Mouse (Mus musculus): ENCODE data around the gene Bzw2. TPM values are rescaled to one million over a fixed set of nuclear protein-coding genes. Genes with fewer than 3 reads are reported as not detected.
"Not testable (repeated sequence)": the region's sequence is repeated elsewhere in the genome, so short reads cannot be mapped to it uniquely, and the experiment has no call there.

The Bzw2 gene
- polyA plus RNA-seq (2014; fragmentation: Nextera tagmentation; extraction: Ambion mirVana): 225 and 227 TPM in 2 replicates

DNA sequence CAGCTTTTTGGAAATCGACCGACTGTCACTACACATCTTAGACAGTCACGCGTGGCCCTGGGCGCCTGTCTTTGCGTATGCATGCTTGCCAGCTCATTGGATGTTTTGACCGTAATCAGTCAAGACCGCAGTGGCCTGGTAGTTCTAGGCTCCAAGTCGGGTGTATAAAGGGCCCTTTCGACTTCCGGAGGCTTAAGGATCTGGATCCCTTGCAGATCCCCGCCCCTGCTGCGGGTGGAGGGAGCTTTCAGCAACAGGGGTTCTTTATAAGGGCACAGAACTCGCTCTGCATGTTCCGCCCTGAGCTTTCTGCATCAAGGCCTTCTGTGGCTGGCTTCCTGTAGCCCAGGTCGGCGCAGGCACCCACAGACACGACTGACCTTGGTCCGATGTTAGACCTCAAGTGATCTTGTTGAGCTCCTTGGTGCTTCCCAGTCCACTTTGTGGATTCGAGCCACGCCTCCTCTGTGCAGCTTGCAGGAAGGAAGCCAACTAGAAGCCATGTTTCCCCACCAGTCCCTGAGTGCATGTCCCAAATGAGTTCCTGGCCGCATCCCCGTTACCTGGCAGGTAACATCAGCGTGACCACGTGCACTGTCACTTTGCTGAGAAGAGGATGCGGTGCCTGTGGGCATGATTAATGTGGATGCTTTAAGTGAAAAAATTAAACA, at the start of gene Bzw2:
Gene Bzw2 (minus strand): TSS at position 443 of the 671 bp plus-strand sequence.
- no peak for ATAC-seq (ENCODE audit: insufficient number of reproducible peaks, insufficient read depth, low FRiP score, low read depth)
- H3K27ac ChIP-seq (replicated peaks in 1 of 2; ENCODE audit: control insufficient read depth in 1 of 2, insufficient read depth in 1 of 2, low read depth in 2 of 2, low read length in 2 of 2): peak within 1 kb of the TSS; percentile 93 to 95
- peak within 1 kb of the TSS; percentile 89 for H3K9ac ChIP-seq (ENCODE audit: low read length)
- H3K4me1 ChIP-seq (ENCODE audit: control insufficient read depth in 2 of 2, insufficient read depth in 2 of 2, low read length in 2 of 2): peaks cover 9 to 30% of the 10 kb centered on the region in 2 experiments
- 3% methylated on average over 26 of the region's 26 CpGs for WGBS
- H3K9me3 ChIP-seq (ENCODE audit: control insufficient read depth, low read length): no peaks in the 10 kb centered on the region
- 0 out of 2 replicates have a peak, but pooled peaks cover 2% of the 10 kb centered on the region for H3K36me3 ChIP-seq (ENCODE audit: control insufficient read depth, insufficient read depth, low read length)
- peak within 1 kb of the TSS; percentile 82 to 86 for H3K4me3 ChIP-seq (ENCODE audit: control insufficient read depth in 1 of 2, insufficient read depth in 1 of 2, low read depth in 1 of 2, low read length in 2 of 2)
- no peaks in the 10 kb centered on the region for H3K27me3 ChIP-seq (ENCODE audit: control insufficient read depth, insufficient read depth, low read length)
- peak within 1 kb of the TSS; percentile 79 for H3K4me2 ChIP-seq (ENCODE audit: low read length)

DNA sequence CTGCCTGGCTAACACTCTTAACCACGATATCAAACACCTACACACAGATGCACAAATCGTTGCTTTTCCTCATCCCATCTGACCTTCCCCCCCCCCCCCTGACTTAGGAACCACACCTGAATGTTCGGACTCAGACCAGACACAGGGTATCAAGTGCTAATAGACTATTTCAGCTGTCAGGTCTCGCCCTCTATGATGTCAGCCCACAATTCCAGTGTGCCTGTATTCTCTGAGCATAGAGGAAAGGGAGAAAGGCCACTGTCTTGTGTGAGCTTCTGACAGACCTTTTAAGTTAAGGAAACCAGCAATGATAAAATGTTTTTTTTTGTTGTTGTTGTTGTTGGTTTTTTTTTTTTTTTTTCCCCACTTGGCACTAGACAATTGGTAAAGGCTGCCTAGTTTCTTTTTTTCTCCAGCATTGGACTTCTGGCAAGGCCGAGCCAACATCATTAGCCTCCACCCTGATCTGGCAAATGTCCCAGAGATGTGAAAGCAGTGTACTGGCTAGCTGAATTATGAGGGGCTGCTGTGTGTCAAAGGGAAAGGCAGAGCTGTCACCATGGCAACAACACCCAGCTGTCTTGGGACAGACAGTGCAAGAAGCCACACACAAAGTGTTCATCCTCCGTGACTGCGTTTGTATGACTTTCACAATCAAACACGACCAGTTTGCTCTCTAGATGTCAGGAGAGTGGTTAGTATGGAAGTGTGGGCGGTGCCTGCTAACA, 49.4 kb upstream of the Bzw2 start:
- Histone ChIP-seq H3K4me2 (ENCODE audit: low read length) (peak overlapping the region; percentile 47), H3K4me3 (ENCODE audit: control insufficient read depth in 1 of 2, insufficient read depth in 1 of 2, low read depth in 1 of 2, low read length in 2 of 2) (0 out of 4 replicates have a peak overlapping the region, but pooled peaks of 1 of the 2 experiments have one; percentile 7), H3K36me3 (ENCODE audit: control insufficient read depth, insufficient read depth, low read length) (no peaks in the 10 kb centered on the region), H3K27me3 (ENCODE audit: control insufficient read depth, insufficient read depth, low read length) (no peaks in the 10 kb centered on the region), H3K9me3 (ENCODE audit: control insufficient read depth, low read length) (no peaks in the 10 kb centered on the region), H3K27ac (replicated peaks in 1 of 2; ENCODE audit: control insufficient read depth in 1 of 2, insufficient read depth in 1 of 2, low read depth in 2 of 2, low read length in 2 of 2) (no peak overlapping the region), H3K9ac (ENCODE audit: low read length) (peak overlapping the region; percentile 17; the same call in 1 of the 2 replicates), H3K4me1 (ENCODE audit: control insufficient read depth in 2 of 2, insufficient read depth in 2 of 2, low read length in 2 of 2) (peaks cover 0 to 7% of the 10 kb centered on the region in 2 experiments; a peak in 2 of 4 replicates)
- peak; percentile 56; the same call in 1 of the 2 replicates for ATAC-seq (ENCODE audit: insufficient number of reproducible peaks, insufficient read depth, low FRiP score, low read depth)
- WGBS: 44% methylated on average over 9 of the region's 9 CpGs

DNA sequence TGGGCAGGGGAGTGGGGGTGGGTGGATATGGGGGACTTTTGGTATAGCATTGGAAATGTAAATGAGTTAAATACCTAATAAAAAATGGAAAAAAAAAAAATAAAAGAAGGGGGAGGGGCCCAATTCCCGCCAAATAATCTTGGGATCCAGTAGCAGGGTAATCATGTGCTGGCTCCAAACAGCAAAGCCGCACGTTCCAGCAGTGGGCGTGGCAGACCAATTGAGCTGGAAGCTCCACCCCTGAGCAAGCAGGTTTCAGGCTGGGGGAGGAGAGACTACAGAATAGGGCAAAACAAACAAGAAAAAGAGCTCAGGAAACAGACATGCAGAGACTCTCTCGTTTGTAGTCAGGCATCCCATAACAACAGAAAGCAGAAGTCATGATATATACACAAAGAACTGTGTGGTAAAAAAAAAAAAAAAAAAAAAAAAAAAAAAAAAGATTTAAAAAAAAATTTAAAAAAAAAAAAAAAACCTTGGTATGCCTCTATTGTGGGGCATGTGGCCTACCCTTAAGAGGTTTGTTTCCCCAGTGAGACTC, 47.8 kb upstream of the Bzw2 start:
- WGBS: 54% methylated on average over 5 of the region's 5 CpGs
- H3K4me3 ChIP-seq (ENCODE audit: control insufficient read depth in 1 of 2, insufficient read depth in 1 of 2, low read depth in 1 of 2, low read length in 2 of 2); H3K4me2 ChIP-seq (ENCODE audit: low read length); ATAC-seq (ENCODE audit: insufficient number of reproducible peaks, insufficient read depth, low FRiP score, low read depth); H3K27ac ChIP-seq (replicated peaks in 1 of 2; ENCODE audit: control insufficient read depth in 1 of 2, insufficient read depth in 1 of 2, low read depth in 2 of 2, low read length in 2 of 2); H3K4me1 ChIP-seq (ENCODE audit: control insufficient read depth in 2 of 2, insufficient read depth in 2 of 2, low read length in 2 of 2); H3K27me3 ChIP-seq (ENCODE audit: control insufficient read depth, insufficient read depth, low read length); H3K36me3 ChIP-seq (ENCODE audit: control insufficient read depth, insufficient read depth, low read length); H3K9ac ChIP-seq (ENCODE audit: low read length); H3K9me3 ChIP-seq (ENCODE audit: control insufficient read depth, low read length): not testable (repeated sequence)

DNA sequence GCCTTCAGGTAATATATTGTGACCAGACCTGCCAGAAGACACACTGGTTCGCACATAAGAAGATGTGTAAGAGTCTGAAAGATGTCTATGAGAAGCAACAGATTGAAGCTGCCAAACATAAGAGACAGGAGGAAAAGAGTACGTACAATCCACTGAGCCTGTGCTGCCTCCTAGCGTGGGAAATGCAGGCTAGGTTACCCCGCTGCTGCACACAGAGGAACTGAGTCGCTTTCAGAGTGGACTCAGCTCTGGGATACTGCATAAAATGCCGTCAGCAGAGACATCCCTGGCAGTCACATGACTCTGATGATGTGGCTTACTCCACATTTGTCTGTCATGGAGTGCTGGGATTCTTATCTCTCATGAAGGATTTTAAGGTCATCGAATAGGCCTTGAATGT, 37.1 kb upstream of the Bzw2 start:
- Histone ChIP-seq H3K4me3 (ENCODE audit: control insufficient read depth in 1 of 2, insufficient read depth in 1 of 2, low read depth in 1 of 2, low read length in 2 of 2) (no peak overlapping the region), H3K27me3 (ENCODE audit: control insufficient read depth, insufficient read depth, low read length) (no peaks in the 10 kb centered on the region), H3K27ac (replicated peaks in 1 of 2; ENCODE audit: control insufficient read depth in 1 of 2, insufficient read depth in 1 of 2, low read depth in 2 of 2, low read length in 2 of 2) (no peak overlapping the region), H3K9ac (ENCODE audit: low read length) (no peak overlapping the region), H3K4me2 (ENCODE audit: low read length) (no peak overlapping the region), H3K36me3 (ENCODE audit: control insufficient read depth, insufficient read depth, low read length) (peaks cover 79% of the 10 kb centered on the region), H3K4me1 (ENCODE audit: control insufficient read depth in 2 of 2, insufficient read depth in 2 of 2, low read length in 2 of 2) (no peaks in the 10 kb centered on the region), H3K9me3 (ENCODE audit: control insufficient read depth, low read length) (peaks cover 11% of the 10 kb centered on the region)
- no peak for ATAC-seq (ENCODE audit: insufficient number of reproducible peaks, insufficient read depth, low FRiP score, low read depth)
- WGBS: 91% methylated on average over 7 of the region's 7 CpGs

DNA sequence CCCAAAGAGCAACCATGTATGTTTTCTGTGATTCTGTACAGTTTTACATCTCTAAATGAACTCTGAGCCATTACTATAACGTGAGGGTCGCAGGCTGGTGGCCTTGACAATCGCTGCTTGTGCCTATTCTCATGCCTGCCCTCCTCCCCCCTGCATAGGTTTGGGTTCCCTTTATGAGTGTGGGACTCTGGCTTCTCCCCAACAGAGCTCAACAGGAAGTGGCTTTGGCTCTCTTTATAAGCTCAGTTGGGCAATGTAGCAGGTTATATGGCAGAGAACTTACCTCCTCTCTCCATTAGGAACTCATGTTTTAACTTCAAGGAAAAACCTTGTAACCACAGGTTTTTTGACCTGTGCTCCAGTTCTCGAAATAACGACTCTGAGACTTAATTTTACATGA, 32.5 kb upstream of the Bzw2 start:
- Histone ChIP-seq H3K9me3 (ENCODE audit: control insufficient read depth, low read length) (no peaks in the 10 kb centered on the region), H3K36me3 (ENCODE audit: control insufficient read depth, insufficient read depth, low read length) (peaks cover 85% of the 10 kb centered on the region), H3K27me3 (ENCODE audit: control insufficient read depth, insufficient read depth, low read length) (no peaks in the 10 kb centered on the region), H3K4me3 (ENCODE audit: control insufficient read depth in 1 of 2, insufficient read depth in 1 of 2, low read depth in 1 of 2, low read length in 2 of 2) (no peak overlapping the region), H3K4me2 (ENCODE audit: low read length) (no peak overlapping the region), H3K9ac (ENCODE audit: low read length) (no peak overlapping the region), H3K27ac (replicated peaks in 1 of 2; ENCODE audit: control insufficient read depth in 1 of 2, insufficient read depth in 1 of 2, low read depth in 2 of 2, low read length in 2 of 2) (no peak overlapping the region), H3K4me1 (ENCODE audit: control insufficient read depth in 2 of 2, insufficient read depth in 2 of 2, low read length in 2 of 2) (no peaks in the 10 kb centered on the region)
- 93% methylated on average over 5 of the region's 5 CpGs for WGBS
- no peak for ATAC-seq (ENCODE audit: insufficient number of reproducible peaks, insufficient read depth, low FRiP score, low read depth)

DNA sequence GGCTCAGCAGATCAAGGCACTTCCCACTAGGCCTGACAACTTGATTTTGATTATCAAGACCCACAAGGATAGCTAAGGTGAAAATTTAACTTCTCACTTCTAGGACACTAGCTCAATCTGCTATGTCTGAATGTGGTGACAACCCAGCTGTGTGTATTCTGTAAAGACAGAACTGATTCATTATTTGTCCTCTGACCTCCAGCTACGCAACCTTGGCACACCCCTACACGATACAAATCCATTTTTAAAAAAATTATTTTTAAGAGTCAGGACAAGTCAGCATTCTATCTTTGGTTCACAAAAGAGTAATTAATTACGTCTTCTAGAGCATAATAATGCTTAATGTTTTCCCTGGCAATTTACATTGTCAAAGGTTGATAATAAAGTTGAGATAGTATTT, 31.7 kb upstream of the Bzw2 start:
- WGBS: 90% methylated on average over 3 of the region's 3 CpGs
- H3K4me1 ChIP-seq (ENCODE audit: control insufficient read depth in 2 of 2, insufficient read depth in 2 of 2, low read length in 2 of 2): no peaks in the 10 kb centered on the region
- no peak overlapping the region for H3K9ac ChIP-seq (ENCODE audit: low read length)
- no peak for ATAC-seq (ENCODE audit: insufficient number of reproducible peaks, insufficient read depth, low FRiP score, low read depth)
- H3K27me3 ChIP-seq (ENCODE audit: control insufficient read depth, insufficient read depth, low read length): no peaks in the 10 kb centered on the region
- H3K4me3 ChIP-seq (ENCODE audit: control insufficient read depth in 1 of 2, insufficient read depth in 1 of 2, low read depth in 1 of 2, low read length in 2 of 2): no peak overlapping the region
- no peaks in the 10 kb centered on the region for H3K9me3 ChIP-seq (ENCODE audit: control insufficient read depth, low read length)
- H3K4me2 ChIP-seq (ENCODE audit: low read length): no peak overlapping the region
- no peak overlapping the region for H3K27ac ChIP-seq (replicated peaks in 1 of 2; ENCODE audit: control insufficient read depth in 1 of 2, insufficient read depth in 1 of 2, low read depth in 2 of 2, low read length in 2 of 2)
- peaks cover 83% of the 10 kb centered on the region for H3K36me3 ChIP-seq (ENCODE audit: control insufficient read depth, insufficient read depth, low read length)

DNA sequence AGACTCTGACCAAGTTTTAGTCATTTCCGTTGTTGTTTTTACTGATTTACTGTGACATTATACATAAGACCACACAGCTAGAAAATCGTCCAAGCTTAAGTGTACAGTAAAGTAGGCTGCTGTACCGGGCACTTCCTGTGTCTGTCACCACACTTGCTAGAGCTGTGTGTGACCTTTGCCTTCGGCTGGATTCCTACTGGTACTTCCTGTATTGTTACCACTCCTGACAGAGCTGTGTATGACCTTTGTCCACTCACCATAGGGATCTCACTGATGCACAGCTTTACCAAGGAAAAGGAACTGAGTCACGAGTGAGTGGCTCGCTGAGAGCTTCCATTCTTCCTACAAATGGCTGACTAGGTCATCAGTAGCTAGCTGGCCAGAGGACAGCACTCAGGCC, 29.2 kb upstream of the Bzw2 start:
- WGBS: 71% methylated on average over 6 of the region's 6 CpGs
- Histone ChIP-seq H3K9me3 (ENCODE audit: control insufficient read depth, low read length) (no peaks in the 10 kb centered on the region), H3K9ac (ENCODE audit: low read length) (no peak overlapping the region), H3K27ac (replicated peaks in 1 of 2; ENCODE audit: control insufficient read depth in 1 of 2, insufficient read depth in 1 of 2, low read depth in 2 of 2, low read length in 2 of 2) (no peak overlapping the region), H3K4me1 (ENCODE audit: control insufficient read depth in 2 of 2, insufficient read depth in 2 of 2, low read length in 2 of 2) (0 out of 4 replicates have a peak, but pooled peaks cover 0 to 3% of the 10 kb centered on the region in 2 experiments), H3K36me3 (ENCODE audit: control insufficient read depth, insufficient read depth, low read length) (peaks cover 87% of the 10 kb centered on the region), H3K4me3 (ENCODE audit: control insufficient read depth in 1 of 2, insufficient read depth in 1 of 2, low read depth in 1 of 2, low read length in 2 of 2) (no peak overlapping the region), H3K4me2 (ENCODE audit: low read length) (no peak overlapping the region), H3K27me3 (ENCODE audit: control insufficient read depth, insufficient read depth, low read length) (no peaks in the 10 kb centered on the region)
- no peak for ATAC-seq (ENCODE audit: insufficient number of reproducible peaks, insufficient read depth, low FRiP score, low read depth)

Data from heart, embryonic 14.5 days (tissue).